Mouse (Mus musculus) gastrocnemius, adult 18-20 months (tissue): ENCODE data around the gene Stag2. TPM values are rescaled to one million over a fixed set of nuclear protein-coding genes. Genes with fewer than 3 reads are reported as not detected.

ENCODE experiments used
- DNase-seq: peaks from one replicate; pipeline ENCODE4 v3.0.0; 2021; ENCODE audit warnings: low spot score
- long read RNA-seq, 2 experiments: library from polyadenylated mRNA; stranded (forward); transcript quantifications; one replicate each; pipeline ENCODE4 v2.0.0; 2021
- total RNA-seq, 2 experiments: library from RNA; stranded (reverse); gene quantifications; 2 replicates each; pipeline ENCODE4 v1.2.3; 2021

Gene Stag2
- total RNA-seq = 10 to 100 TPM; 44.8 to 52.3 TPM
- long read RNA-seq, experiment 1, full-length matches to known transcripts = 4 of 27 reads
- long read RNA-seq, experiment 1, partial matches to known transcripts = 8 of 27 reads
- long read RNA-seq, experiment 1, other reads (novel, unspliced or antisense) = 15 of 27 reads
- long read RNA-seq, experiment 2, full-length matches to known transcripts = 5 of 21 reads
- long read RNA-seq, experiment 2, partial matches to known transcripts = 6 of 21 reads
- long read RNA-seq, experiment 2, other reads (novel, unspliced or antisense) = 10 of 21 reads

- DNase-seq = peak; percentile 79
Observed at GRCm38 (mm10) chrX:42148788-42149556, at the start of gene Stag2. Stag2 (plus strand) TSS chrX:42149317.

DNA sequence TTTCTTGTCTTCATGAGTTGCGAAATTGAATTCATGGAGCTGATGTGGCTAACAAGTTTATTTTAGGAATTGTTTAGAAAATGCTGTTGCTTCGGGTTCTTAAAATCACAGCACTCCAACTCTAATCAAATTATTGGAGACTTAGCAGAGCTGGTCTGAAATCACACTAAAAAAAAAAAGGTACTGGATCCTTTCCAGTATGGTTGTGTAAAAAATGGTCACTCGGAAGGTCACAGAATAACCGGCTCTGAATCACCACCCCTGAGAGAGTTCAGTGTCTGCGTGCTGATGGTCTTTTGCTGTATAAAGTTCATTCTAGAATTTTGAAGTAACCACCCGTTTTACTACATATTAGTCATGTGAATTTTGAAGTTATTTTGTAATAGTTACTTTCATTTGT is 42.0 kb upstream of the Stag2 start:
- no peak for DNase-seq

DNA sequence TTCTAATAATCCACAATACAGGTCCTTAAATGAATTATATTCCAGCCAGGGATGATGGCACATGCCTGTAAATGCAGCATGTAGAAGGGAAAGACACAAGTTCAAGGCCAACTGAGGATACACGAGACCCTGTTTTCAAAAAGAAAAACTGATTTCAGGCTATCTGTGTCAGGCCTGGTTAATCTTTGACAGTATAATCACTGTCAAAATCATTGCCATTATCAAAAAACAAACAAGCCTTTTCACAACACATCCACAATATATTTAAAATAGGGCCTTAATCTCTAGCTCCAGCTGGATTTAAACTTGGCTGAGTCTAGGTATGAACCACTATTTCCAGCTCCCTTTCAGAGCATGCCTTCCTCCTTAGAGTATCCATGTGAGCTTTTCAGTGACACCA is 38.5 kb upstream of the Stag2 start:
- no peak for DNase-seq

GRCm38 (mm10) chrX:42119442-42120048 is 29.6 kb upstream of the Stag2 start:
- DNase-seq = no peak

GRCm38 (mm10) chrX:42124963-42125697 is 24.0 kb upstream of the Stag2 start:
- DNase-seq = no peak

DNA sequence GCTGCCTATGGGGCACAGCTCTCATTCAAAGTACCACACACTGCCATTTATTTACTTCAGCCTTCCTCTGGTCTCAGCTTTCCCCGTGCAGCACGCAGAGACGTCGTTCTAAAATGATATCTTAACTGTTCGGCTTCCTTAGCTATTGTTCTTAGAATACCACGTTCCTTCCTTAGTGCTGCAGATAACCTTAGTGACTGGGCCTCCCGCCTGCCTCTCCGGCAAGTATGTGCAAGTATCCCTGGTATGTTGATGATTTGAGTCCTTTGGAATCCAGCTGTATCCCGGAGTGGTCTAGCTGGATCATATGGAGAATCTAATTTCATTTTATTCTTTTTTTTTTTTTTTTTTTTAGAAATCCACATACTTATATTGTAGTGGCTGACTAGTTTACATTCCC is 9.2 kb upstream of the Stag2 start:
- no peak for DNase-seq

GRCm38 (mm10) chrX:42142620-42143019 is 6.5 kb upstream of the Stag2 start:
- no peak for DNase-seq

- DNase-seq = no peak
Observed at GRCm38 (mm10) chrX:42143991-42144390, 5.1 kb upstream of the Stag2 start.

DNA sequence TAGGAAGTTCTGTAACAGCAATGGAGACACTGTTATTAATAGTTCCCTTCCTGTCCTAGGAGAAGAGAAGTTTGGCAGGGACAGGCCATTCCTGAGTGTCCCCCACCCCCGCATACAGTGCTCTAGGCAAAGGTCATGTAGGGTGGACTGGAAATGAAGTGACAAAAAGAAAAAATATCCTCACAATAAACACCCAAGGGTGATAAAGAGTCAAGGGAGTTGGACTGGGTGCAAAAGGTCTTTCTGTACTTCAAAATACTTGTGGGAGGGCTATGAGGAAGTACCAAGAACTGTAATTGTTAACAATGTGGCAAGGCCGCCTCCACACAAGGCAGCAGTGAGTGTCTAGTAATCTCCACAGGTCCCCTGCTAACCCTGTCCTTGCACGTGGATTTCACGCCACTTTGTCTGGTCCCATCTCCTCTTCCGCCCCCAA is 1.1 kb upstream of the Stag2 start:
- peak; percentile 5 for DNase-seq

GRCm38 (mm10) chrX:42149557-42150345 is 634 bp downstream of the Stag2 start:
- DNase-seq = peak; percentile 63

- DNase-seq = peak; percentile 69
Observed at GRCm38 (mm10) chrX:42150346-42151023, 1.4 kb downstream of the Stag2 start.

GRCm38 (mm10) chrX:42151024-42151754 is 2.1 kb downstream of the Stag2 start:
- peak; percentile 6 for DNase-seq

DNA sequence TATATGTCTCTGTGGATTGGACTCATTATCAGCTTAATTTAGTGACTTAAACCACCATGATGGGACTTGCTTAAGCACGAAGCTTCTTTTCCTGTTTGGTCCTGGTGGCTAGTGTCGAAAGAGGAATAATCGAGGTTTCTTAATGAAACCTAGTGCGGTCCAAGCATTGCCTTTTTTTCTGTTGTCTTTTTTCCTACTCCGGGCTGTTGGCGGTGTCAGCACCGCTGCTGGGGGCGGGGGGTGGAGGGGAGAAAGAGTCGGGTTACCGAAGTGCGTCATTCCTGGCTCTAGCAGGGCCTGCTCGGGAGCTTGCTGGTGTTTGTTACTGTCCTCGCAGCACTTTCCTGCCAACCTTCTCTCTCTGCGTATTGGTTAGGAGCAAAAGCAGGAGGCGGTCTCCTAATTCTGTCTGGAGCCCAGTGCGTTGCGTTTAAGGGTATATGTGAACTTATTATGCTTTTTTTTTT is 2.8 kb downstream of the Stag2 start:
- DNase-seq = peak; percentile 90

DNA sequence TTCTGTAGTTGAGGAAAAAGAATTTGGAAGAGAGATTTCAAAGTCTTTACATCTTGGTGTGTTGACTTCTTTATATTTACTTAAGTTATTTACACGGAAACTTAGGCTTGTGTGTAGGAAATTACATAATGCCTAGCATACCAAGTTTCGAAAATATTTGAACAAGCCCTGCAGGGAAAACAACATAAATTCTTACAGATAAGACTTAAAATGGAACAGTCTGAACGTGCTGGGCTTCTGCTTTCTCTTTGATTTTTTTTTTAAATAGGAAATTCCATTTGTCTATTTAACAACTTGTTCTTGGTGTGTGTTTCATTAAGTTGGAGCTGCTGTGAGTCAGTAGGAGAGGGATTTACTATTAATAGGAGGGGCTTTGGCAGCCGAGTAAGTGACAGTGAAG is 3.9 kb downstream of the Stag2 start:
- peak; percentile 33 for DNase-seq

- no peak for DNase-seq
Observed at GRCm38 (mm10) chrX:42165455-42165854, 16.3 kb downstream of the Stag2 start.

DNA sequence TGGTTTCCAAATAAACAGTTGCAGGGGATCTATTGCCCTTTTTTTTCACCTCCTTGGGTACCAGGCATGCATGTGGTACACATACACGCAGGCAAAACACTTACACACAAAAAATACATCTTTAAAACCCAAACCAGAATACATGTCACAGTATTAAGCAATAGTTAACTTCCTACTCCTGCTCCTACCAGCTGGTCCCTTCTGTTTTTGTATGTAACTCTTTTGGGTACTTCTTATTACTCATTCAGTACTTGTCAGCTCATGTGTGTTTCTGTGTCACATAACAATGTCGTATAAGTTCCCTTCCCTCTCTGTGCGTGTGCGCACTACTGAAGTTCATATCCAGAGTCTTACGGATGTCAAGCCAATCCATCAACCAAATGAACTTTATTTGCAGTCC is 21.7 kb downstream of the Stag2 start:
- DNase-seq = no peak

- no peak for DNase-seq
Observed at GRCm38 (mm10) chrX:42187590-42187989, 38.5 kb downstream of the Stag2 start.

DNA sequence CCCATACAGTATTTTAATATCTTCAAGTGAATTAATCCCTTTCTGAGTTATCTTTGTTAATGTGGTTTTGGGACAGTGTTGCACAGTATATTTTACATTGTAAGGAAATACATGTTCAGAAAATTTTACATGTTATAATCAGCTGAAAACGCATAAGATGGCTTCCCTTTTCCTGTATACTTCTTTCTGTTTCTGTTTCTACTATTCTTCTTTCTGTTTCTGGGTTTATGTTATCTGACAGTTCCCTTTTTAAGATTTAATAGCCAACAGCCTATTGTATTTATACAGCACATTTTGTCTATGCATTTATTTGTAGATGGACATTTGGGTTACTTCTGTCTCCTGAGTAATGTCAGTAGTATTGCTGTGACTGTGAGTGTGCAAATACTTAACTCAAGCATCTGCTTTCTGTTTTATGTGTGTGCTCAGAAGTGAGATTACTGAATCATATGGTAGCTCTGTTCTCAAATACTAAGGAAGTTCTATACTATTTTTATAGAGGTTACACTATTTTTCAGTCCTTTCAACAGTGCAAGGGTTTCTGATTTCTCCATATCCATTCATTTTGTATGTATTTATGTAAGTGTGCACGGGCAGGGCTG is 39.8 kb downstream of the Stag2 start:
- no peak for DNase-seq

GRCm38 (mm10) chrX:42194608-42195007 is 45.5 kb downstream of the Stag2 start:
- no peak for DNase-seq
